ENCODE assay signal across 8 mouse cellular contexts in the genomic region with DNA sequence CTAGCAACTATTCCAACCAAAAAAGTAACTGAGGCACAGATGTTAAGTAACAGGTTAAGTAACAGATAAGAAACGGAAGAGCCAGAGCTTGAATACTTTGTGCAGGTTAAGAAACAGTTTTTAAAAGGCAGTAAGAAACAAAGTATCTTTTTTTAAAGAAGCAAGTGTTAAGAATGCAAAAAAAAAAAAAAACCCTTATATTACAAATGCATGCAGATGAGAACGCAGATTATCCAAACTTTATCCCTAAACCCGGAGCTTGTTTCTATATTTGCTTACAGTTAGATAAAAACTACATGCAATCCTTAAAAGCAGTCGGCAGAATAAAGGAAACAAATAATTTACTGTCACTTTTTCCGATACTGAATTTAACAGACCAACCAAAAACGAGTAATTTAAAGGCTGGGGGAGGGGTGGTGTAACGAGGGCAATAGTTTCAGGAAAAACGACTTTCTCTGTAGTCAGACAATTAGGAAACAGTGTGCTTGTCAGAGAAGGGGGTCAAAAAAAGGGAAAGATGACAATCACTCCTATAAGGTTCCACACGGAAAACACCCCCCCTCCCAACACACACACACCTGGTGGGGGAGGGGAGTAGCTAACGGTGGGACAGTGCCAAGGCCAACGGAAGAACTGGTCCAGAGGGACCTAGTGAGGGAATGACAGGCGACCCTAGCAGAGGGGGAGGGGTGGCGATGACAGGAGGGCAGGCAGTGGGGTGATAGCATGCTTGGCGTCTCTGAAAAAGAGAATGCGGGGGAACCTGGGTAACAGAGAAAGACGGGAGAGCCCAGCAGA. TPM values are rescaled to one million over a fixed set of nuclear protein-coding genes. Genes with fewer than 3 reads are reported as not detected.
DNase-seq lines count a peak whose midpoint lies in the region; ATAC-seq and TF ChIP-seq lines count a peak whose summit lies in the region.

No protein-coding gene starts in this region.

- no peak for TF ChIP-seq CTCF in thymus, adult 2 months (IDR thresholded peaks at IDR 0.05; ENCODE audit: borderline replicate concordance, control insufficient read depth, extremely low read depth, insufficient read depth, low read length, poor library complexity)

- H3K27me3 ChIP-seq in embryonic facial prominence, embryonic 14.5 days (replicated peaks; ENCODE audit: control insufficient read depth, insufficient read depth, low read length), result no peaks in the 10 kb centered on the region
- no peaks in the 10 kb centered on the region for H3K27me3 ChIP-seq in heart, embryonic 15.5 days
- no peaks in the 10 kb centered on the region for H3K27me3 ChIP-seq in liver, embryonic 15.5 days
- no peaks in the 10 kb centered on the region for H3K27me3 ChIP-seq in neural tube, embryonic 13.5 days
- no peaks in the 10 kb centered on the region for H3K27me3 ChIP-seq in thymus, adult 2 months (ENCODE audit: control insufficient read depth, insufficient read depth, low read length)

- H3K36me3 ChIP-seq in embryonic facial prominence, embryonic 14.5 days (ENCODE audit: control insufficient read depth, insufficient read depth, low read length), result peaks cover 15% of the 10 kb centered on the region
- H3K36me3 ChIP-seq in heart, embryonic 15.5 days, result peaks cover 6% of the 10 kb centered on the region
- H3K36me3 ChIP-seq in liver, embryonic 15.5 days (replicated peaks), result peaks cover 14% of the 10 kb centered on the region
- peaks cover 9% of the 10 kb centered on the region for H3K36me3 ChIP-seq in neural tube, embryonic 13.5 days
- H3K36me3 ChIP-seq in thymus, adult 2 months (ENCODE audit: control insufficient read depth, insufficient read depth, low read length), result peaks cover 4% of the 10 kb centered on the region

- H3K9ac ChIP-seq in embryonic facial prominence, embryonic 14.5 days (ENCODE audit: low read depth, low read length), result peak overlapping the region; percentile 95
- H3K9ac ChIP-seq in heart, embryonic 15.5 days, result peak overlapping the region; percentile 91
- H3K9ac ChIP-seq in liver, embryonic 15.5 days, result peak overlapping the region; percentile 90
- peak overlapping the region; percentile 90 for H3K9ac ChIP-seq in neural tube, embryonic 13.5 days

- H3K27ac ChIP-seq in embryonic facial prominence, embryonic 14.5 days (replicated peaks; ENCODE audit: low read depth, low read length), result peak overlapping the region; percentile 93; the same call in 1 of the 2 replicates
- H3K27ac ChIP-seq in heart, embryonic 15.5 days, result peak overlapping the region; percentile 97
- peak overlapping the region; percentile 93 for H3K27ac ChIP-seq in liver, embryonic 15.5 days (replicated peaks)
- H3K27ac ChIP-seq in neural tube, embryonic 13.5 days (replicated peaks), result peak overlapping the region; percentile 97
- H3K27ac ChIP-seq in thymus, adult 2 months (ENCODE audit: control insufficient read depth, insufficient read depth, low read length), result peak overlapping the region; percentile 10

- peak overlapping the region; percentile 96 for H3K4me2 ChIP-seq in embryonic facial prominence, embryonic 14.5 days (ENCODE audit: low read depth, low read length)
- peak overlapping the region; percentile 78 for H3K4me2 ChIP-seq in heart, embryonic 15.5 days
- peak overlapping the region; percentile 89 for H3K4me2 ChIP-seq in liver, embryonic 15.5 days
- peak overlapping the region; percentile 97 for H3K4me2 ChIP-seq in neural tube, embryonic 13.5 days

- no peaks in the 10 kb centered on the region for H3K9me3 ChIP-seq in embryonic facial prominence, embryonic 14.5 days (ENCODE audit: control insufficient read depth, low read length)
- no peaks in the 10 kb centered on the region for H3K9me3 ChIP-seq in heart, embryonic 15.5 days (replicated peaks)
- no peaks in the 10 kb centered on the region for H3K9me3 ChIP-seq in liver, embryonic 15.5 days (replicated peaks)
- H3K9me3 ChIP-seq in neural tube, embryonic 13.5 days, result no peaks in the 10 kb centered on the region

- no peak for ATAC-seq in embryonic facial prominence, embryonic 14.5 days (ENCODE audit: low read depth)
- no peak for ATAC-seq in heart, embryonic 15.5 days (replicated peaks; ENCODE audit: insufficient number of reproducible peaks, insufficient read depth, low FRiP score, low read depth)
- no peak for ATAC-seq in liver, embryonic 15.5 days (ENCODE audit: insufficient read depth)
- no peak for ATAC-seq in neural tube, embryonic 13.5 days (ENCODE audit: low read depth)

- peaks cover 18% of the 10 kb centered on the region for H3K4me1 ChIP-seq in embryonic facial prominence, embryonic 14.5 days (ENCODE audit: control insufficient read depth, insufficient read depth, low read length)
- H3K4me1 ChIP-seq in heart, embryonic 15.5 days (replicated peaks), result peaks cover 19% of the 10 kb centered on the region
- peaks cover 22% of the 10 kb centered on the region for H3K4me1 ChIP-seq in liver, embryonic 15.5 days (replicated peaks)
- peaks cover 32% of the 10 kb centered on the region for H3K4me1 ChIP-seq in neural tube, embryonic 13.5 days (replicated peaks)
- peaks cover 6% of the 10 kb centered on the region for H3K4me1 ChIP-seq in thymus, adult 2 months (replicated peaks; ENCODE audit: control insufficient read depth, insufficient read depth, low read length)

- no peak for TF ChIP-seq POLR2A in thymus, adult 2 months (IDR thresholded peaks at IDR 0.05; ENCODE audit: control insufficient read depth, extremely low read depth, insufficient read depth, low read length, poor library complexity)

- peak overlapping the region; percentile 95 for H3K4me3 ChIP-seq in embryonic facial prominence, embryonic 14.5 days (ENCODE audit: low read depth, low read length)
- H3K4me3 ChIP-seq in heart, embryonic 15.5 days, result peak overlapping the region; percentile 96
- peak overlapping the region; percentile 82 for H3K4me3 ChIP-seq in liver, embryonic 15.5 days (replicated peaks)
- H3K4me3 ChIP-seq in neural tube, embryonic 13.5 days, result peak overlapping the region; percentile 88
- peak overlapping the region; percentile 74 for H3K4me3 ChIP-seq in thymus, adult 2 months (ENCODE audit: control insufficient read depth, insufficient read depth, low read length)

- DNase-seq in A20 (ENCODE audit: low read depth, low spot score), result peak; percentile 74
- peak; percentile 65 for DNase-seq in adrenal gland, adult 2 months
- peak; percentile 41 for DNase-seq in embryonic facial prominence, embryonic 14.5 days (ENCODE audit: low spot score)
- DNase-seq in kidney, postnatal 14 days, result peak; percentile 36
- peak; percentile 58 for DNase-seq in thymus, adult 2 months

- WGBS in embryonic facial prominence, embryonic 14.5 days, result 3% methylated on average over 16 of the region's 16 CpGs
- under 1% methylated on average over 16 of the region's 16 CpGs for WGBS in heart, embryonic 15.5 days
- WGBS in liver, embryonic 15.5 days (ENCODE audit: insufficient replicate concordance), result under 1% methylated on average over 16 of the region's 16 CpGs
- WGBS in neural tube, embryonic 13.5 days, result 5% methylated on average over 16 of the region's 16 CpGs
- under 1% methylated on average over 16 of the region's 16 CpGs for WGBS in thymus, adult 2 months

RNA-seq across cellular contexts. Expression of gene Zfp654, which starts 1.0 kb away (rescaled TPM):
- 10 to 100 TPM; 19.0 to 19.1 TPM for total RNA-seq in adrenal gland, adult 2 months (2021)
- 0.48 and 0.65 TPM in 2 replicates for polyA plus RNA-seq in adrenal gland, adult 2 months (2012; rRNA removed)
- polyA plus RNA-seq in embryonic facial prominence, embryonic 14.5 days (2014; fragmentation: Nextera tagmentation; extraction: Ambion mirVana), result 7.2 and 7.7 TPM in 2 replicates
- 4.4 and 5.2 TPM in 2 replicates for polyA plus RNA-seq in heart, embryonic 15.5 days (2015; fragmentation: Nextera tagmentation; extraction: Ambion mirVana)
- polyA plus RNA-seq in liver, embryonic 15.5 days (2015; fragmentation: Nextera tagmentation; extraction: Ambion mirVana), result 2.4 and 2.8 TPM in 2 replicates
- polyA plus RNA-seq in neural tube, embryonic 13.5 days (2015; fragmentation: Nextera tagmentation; extraction: Ambion mirVana), result 5.7 and 7.4 TPM in 2 replicates
- polyA plus RNA-seq in thymus, adult 2 months (2012; rRNA removed), result 1.9 and 2.0 TPM in 2 replicates

RNA-seq across cellular contexts. Expression of gene Cggbp1, which starts 1.3 kb away (rescaled TPM):
- total RNA-seq in adrenal gland, adult 2 months (2021), result 100 to 1,000 TPM; 122 to 174 TPM
- 4.8 and 6.4 TPM in 2 replicates for polyA plus RNA-seq in adrenal gland, adult 2 months (2012; rRNA removed)
- 91.3 and 94.2 TPM in 2 replicates for polyA plus RNA-seq in embryonic facial prominence, embryonic 14.5 days (2014; fragmentation: Nextera tagmentation; extraction: Ambion mirVana)
- 45.2 and 47.8 TPM in 2 replicates for polyA plus RNA-seq in heart, embryonic 15.5 days (2015; fragmentation: Nextera tagmentation; extraction: Ambion mirVana)
- polyA plus RNA-seq in liver, embryonic 15.5 days (2015; fragmentation: Nextera tagmentation; extraction: Ambion mirVana), result 22.9 and 23.0 TPM in 2 replicates
- polyA plus RNA-seq in neural tube, embryonic 13.5 days (2015; fragmentation: Nextera tagmentation; extraction: Ambion mirVana), result 65.3 and 74.1 TPM in 2 replicates
- 14.9 and 16.2 TPM in 2 replicates for polyA plus RNA-seq in thymus, adult 2 months (2012; rRNA removed)

Comparison
In these comparisons a context has a peak if more than half of its experiments do, and no peak if none do; other contexts are left out.
1. H3K27ac ChIP-seq: peak in every context shown above with its lines; median percentile 97 in heart, embryonic 15.5 days; 97 in neural tube, embryonic 13.5 days; 93 in embryonic facial prominence, embryonic 14.5 days; 93 in liver, embryonic 15.5 days; 10 in thymus, adult 2 months.